Mouse (Mus musculus): Measurements from ENCODE around the gene Tigd3. TPM values are rescaled to one million over a fixed set of nuclear protein-coding genes. Genes with fewer than 3 reads are reported as not detected.
A peak's percentile ranks its signal among the peaks of the same experiment; 100 is the strongest.
"Not testable (repeated sequence)": the region's sequence is repeated elsewhere in the genome, so short reads cannot be mapped to it uniquely, and the experiment has no call there.

The Tigd3 gene
- polyA plus RNA-seq, 1 experiment: 0.52 TPM

GRCm38 (mm10) chr19:5885838-5886237 is 8.1 kb downstream of the Tigd3 start:
- peak; percentile 46 for TF ChIP-seq CTCF (conservative IDR thresholded peaks at IDR 0.05; ENCODE audit: insufficient read depth, insufficient read length, low read depth, low read length)
- TF ChIP-seq POLR2A (IDR thresholded peaks at IDR 0.05; ENCODE audit: low read depth, low read length): no peak
- H3K27me3 ChIP-seq (replicated peaks; ENCODE audit: control insufficient read depth, insufficient read depth, low read length): no peaks in the 10 kb centered on the region
- no peak overlapping the region for H3K27ac ChIP-seq (ENCODE audit: insufficient read depth, low read depth, low read length)
- H3K4me1 ChIP-seq (ENCODE audit: control insufficient read depth, insufficient read depth, low read length): peaks cover 3% of the 10 kb centered on the region
- no peak overlapping the region for H3K4me3 ChIP-seq (ENCODE audit: insufficient read depth, low read depth, low read length)
- H3K36me3 ChIP-seq (ENCODE audit: control insufficient read depth, insufficient read depth, low read length): no peaks in the 10 kb centered on the region
- 62% methylated on average over 4 of the region's 4 CpGs for WGBS
- DNase-seq: peak; percentile 38

GRCm38 (mm10) chr19:5883935-5884334 is 10.0 kb downstream of the Tigd3 start:
- H3K4me1 ChIP-seq (ENCODE audit: control insufficient read depth, insufficient read depth, low read length): peaks cover 20% of the 10 kb centered on the region
- H3K27ac ChIP-seq (ENCODE audit: insufficient read depth, low read depth, low read length): no peak overlapping the region
- no peak for TF ChIP-seq CTCF (conservative IDR thresholded peaks at IDR 0.05; ENCODE audit: insufficient read depth, insufficient read length, low read depth, low read length)
- TF ChIP-seq POLR2A (IDR thresholded peaks at IDR 0.05; ENCODE audit: low read depth, low read length): no peak
- no peaks in the 10 kb centered on the region for H3K36me3 ChIP-seq (ENCODE audit: control insufficient read depth, insufficient read depth, low read length)
- H3K27me3 ChIP-seq (replicated peaks; ENCODE audit: control insufficient read depth, insufficient read depth, low read length): no peaks in the 10 kb centered on the region
- H3K4me3 ChIP-seq (ENCODE audit: insufficient read depth, low read depth, low read length): no peak overlapping the region
- WGBS: 90% methylated on average over 1 of the region's 1 CpGs
- DNase-seq: no peak

- WGBS: 38% methylated on average over 5 of the region's 5 CpGs
- DNase-seq: peak; percentile 53
- H3K27ac ChIP-seq (ENCODE audit: insufficient read depth, low read depth, low read length); H3K36me3 ChIP-seq (ENCODE audit: control insufficient read depth, insufficient read depth, low read length); H3K27me3 ChIP-seq (replicated peaks; ENCODE audit: control insufficient read depth, insufficient read depth, low read length); H3K4me3 ChIP-seq (ENCODE audit: insufficient read depth, low read depth, low read length): not testable (repeated sequence)
- H3K4me1 ChIP-seq (ENCODE audit: control insufficient read depth, insufficient read depth, low read length): peaks cover 28% of the 10 kb centered on the region
These were observed 11.9 kb downstream of the Tigd3 start for GRCm38 (mm10) chr19:5882079-5882478.

GRCm38 (mm10) chr19:5881155-5881554 is 12.8 kb downstream of the Tigd3 start:
- Histone ChIP-seq H3K27me3 (replicated peaks; ENCODE audit: control insufficient read depth, insufficient read depth, low read length) (no peaks in the 10 kb centered on the region), H3K4me1 (ENCODE audit: control insufficient read depth, insufficient read depth, low read length) (peaks cover 30% of the 10 kb centered on the region), H3K4me3 (ENCODE audit: insufficient read depth, low read depth, low read length) (no peak overlapping the region), H3K36me3 (ENCODE audit: control insufficient read depth, insufficient read depth, low read length) (no peaks in the 10 kb centered on the region), H3K27ac (ENCODE audit: insufficient read depth, low read depth, low read length) (no peak overlapping the region)
- peak; percentile 82 for DNase-seq
- 46% methylated on average over 6 of the region's 6 CpGs for WGBS
- TF ChIP-seq CTCF (conservative IDR thresholded peaks at IDR 0.05; ENCODE audit: insufficient read depth, insufficient read length, low read depth, low read length) (no peak), POLR2A (IDR thresholded peaks at IDR 0.05; ENCODE audit: low read depth, low read length) (no peak)

- Histone ChIP-seq H3K4me3 (ENCODE audit: insufficient read depth, low read depth, low read length) (peak overlapping the region; percentile 13; the same call in 1 of the 2 replicates), H3K27me3 (replicated peaks; ENCODE audit: control insufficient read depth, insufficient read depth, low read length) (no peaks in the 10 kb centered on the region), H3K4me1 (ENCODE audit: control insufficient read depth, insufficient read depth, low read length) (peaks cover 35% of the 10 kb centered on the region), H3K27ac (ENCODE audit: insufficient read depth, low read depth, low read length) (peak overlapping the region; percentile 48), H3K36me3 (ENCODE audit: control insufficient read depth, insufficient read depth, low read length) (no peaks in the 10 kb centered on the region)
- WGBS: 79% methylated on average over 7 of the region's 7 CpGs
- no peak for DNase-seq
- TF ChIP-seq CTCF (conservative IDR thresholded peaks at IDR 0.05; ENCODE audit: insufficient read depth, insufficient read length, low read depth, low read length) (no peak), POLR2A (IDR thresholded peaks at IDR 0.05; ENCODE audit: low read depth, low read length) (no peak)
These were observed 14.2 kb downstream of the Tigd3 start for GRCm38 (mm10) chr19:5879735-5880134.

- H3K27ac ChIP-seq (ENCODE audit: insufficient read depth, low read depth, low read length): peak overlapping the region; percentile 58
These were observed 15.0 kb downstream of the Tigd3 start for GRCm38 (mm10) chr19:5878916-5879315.

GRCm38 (mm10) chr19:5878362-5878722 is 15.6 kb downstream of the Tigd3 start:
- no peaks in the 10 kb centered on the region for H3K36me3 ChIP-seq (ENCODE audit: control insufficient read depth, insufficient read depth, low read length)
- no peaks in the 10 kb centered on the region for H3K27me3 ChIP-seq (replicated peaks; ENCODE audit: control insufficient read depth, insufficient read depth, low read length)
- no peak for TF ChIP-seq POLR2A (IDR thresholded peaks at IDR 0.05; ENCODE audit: low read depth, low read length)
- no peak for TF ChIP-seq CTCF (conservative IDR thresholded peaks at IDR 0.05; ENCODE audit: insufficient read depth, insufficient read length, low read depth, low read length)
- DNase-seq: peak; percentile 97
- 11% methylated on average over 7 of the region's 7 CpGs for WGBS
- peak overlapping the region; percentile 88 for H3K27ac ChIP-seq (ENCODE audit: insufficient read depth, low read depth, low read length)
- peak overlapping the region; percentile 39 for H3K4me3 ChIP-seq (ENCODE audit: insufficient read depth, low read depth, low read length)
- peaks cover 39% of the 10 kb centered on the region for H3K4me1 ChIP-seq (ENCODE audit: control insufficient read depth, insufficient read depth, low read length)

More at GRCm38 (mm10) chr19:5878916-5879315, 15.0 kb downstream of the Tigd3 start:
- TF ChIP-seq POLR2A (IDR thresholded peaks at IDR 0.05; ENCODE audit: low read depth, low read length): no peak
- WGBS: 35% methylated on average over 3 of the region's 3 CpGs
- peaks cover 37% of the 10 kb centered on the region for H3K4me1 ChIP-seq (ENCODE audit: control insufficient read depth, insufficient read depth, low read length)
- peak; percentile 59 for DNase-seq
- H3K4me3 ChIP-seq (ENCODE audit: insufficient read depth, low read depth, low read length): peak overlapping the region; percentile 39
- no peaks in the 10 kb centered on the region for H3K36me3 ChIP-seq (ENCODE audit: control insufficient read depth, insufficient read depth, low read length)
- no peaks in the 10 kb centered on the region for H3K27me3 ChIP-seq (replicated peaks; ENCODE audit: control insufficient read depth, insufficient read depth, low read length)
